Mouse (Mus musculus): Measurements from ENCODE around the gene Fam83e. TPM values are rescaled to one million over a fixed set of nuclear protein-coding genes. Genes with fewer than 3 reads are reported as not detected.

Gene Fam83e
- polyA plus RNA-seq, 1 experiment, result not detected

- H3K4me1 ChIP-seq (ENCODE audit: control insufficient read depth, insufficient read depth, low read length), result no peaks in the 10 kb centered on the region
- no peak for TF ChIP-seq CTCF (IDR thresholded peaks at IDR 0.05; ENCODE audit: borderline replicate concordance, insufficient read depth, low read length)
- TF ChIP-seq POLR2A (IDR thresholded peaks at IDR 0.05; ENCODE audit: low read depth, low read length), result no peak
- no peak overlapping the region for H3K4me3 ChIP-seq (ENCODE audit: insufficient read depth, low read length)
- H3K27ac ChIP-seq (ENCODE audit: insufficient read depth, low read length), result no peak overlapping the region
Measured at GRCm38 (mm10) chr7:45770427-45771082, 49.5 kb downstream of the Fam83e start.

GRCm38 (mm10) chr7:45771101-45771500 is 50.1 kb downstream of the Fam83e start:
- TF ChIP-seq CTCF (IDR thresholded peaks at IDR 0.05; ENCODE audit: borderline replicate concordance, insufficient read depth, low read length) (no peak), POLR2A (IDR thresholded peaks at IDR 0.05; ENCODE audit: low read depth, low read length) (no peak)
- Histone ChIP-seq H3K27ac (ENCODE audit: insufficient read depth, low read length) (no peak overlapping the region), H3K4me1 (ENCODE audit: control insufficient read depth, insufficient read depth, low read length) (no peaks in the 10 kb centered on the region), H3K4me3 (ENCODE audit: insufficient read depth, low read length) (no peak overlapping the region)

- Histone ChIP-seq H3K27ac (ENCODE audit: insufficient read depth, low read length) (no peak overlapping the region), H3K4me3 (ENCODE audit: insufficient read depth, low read length) (no peak overlapping the region), H3K4me1 (ENCODE audit: control insufficient read depth, insufficient read depth, low read length) (no peaks in the 10 kb centered on the region)
- no peak for TF ChIP-seq POLR2A (IDR thresholded peaks at IDR 0.05; ENCODE audit: low read depth, low read length)
- TF ChIP-seq CTCF (IDR thresholded peaks at IDR 0.05; ENCODE audit: borderline replicate concordance, insufficient read depth, low read length), result no peak
Measured at GRCm38 (mm10) chr7:45775237-45775636, 54.2 kb downstream of the Fam83e start.

Other genes with a start within 250 kb of the Fam83e start
- gene Tulp2, start 239.3 kb upstream of the Fam83e start, polyA plus RNA-seq (2011; ENCODE audit: insufficient read length, low read depth, missing spikeins), result not detected in 2 replicates
- not detected in 2 replicates for gene Gm45808, start 234.4 kb upstream of the Fam83e start, polyA plus RNA-seq (2011; ENCODE audit: insufficient read length, low read depth, missing spikeins)
- gene Dhdh, start 232.4 kb upstream of the Fam83e start, polyA plus RNA-seq (2011; ENCODE audit: insufficient read length, low read depth, missing spikeins), result 0.68 and 1.2 TPM in 2 replicates
- 409 and 447 TPM in 2 replicates for gene Nucb1, start 210.8 kb upstream of the Fam83e start, polyA plus RNA-seq (2011; ENCODE audit: insufficient read length, low read depth, missing spikeins)
- 31.7 and 35.9 TPM in 2 replicates for gene Ppp1r15a, start 194.9 kb upstream of the Fam83e start, polyA plus RNA-seq (2011; ENCODE audit: insufficient read length, low read depth, missing spikeins)
- 9.1 and 11.4 TPM in 2 replicates for gene Plekha4, start 194.9 kb upstream of the Fam83e start, polyA plus RNA-seq (2011; ENCODE audit: insufficient read length, low read depth, missing spikeins)
- gene Hsd17b14, start 166.3 kb upstream of the Fam83e start, polyA plus RNA-seq (2011; ENCODE audit: insufficient read length, low read depth, missing spikeins), result not detected in 2 replicates
- 25.7 and 30.6 TPM in 2 replicates for gene Bcat2, start 151.1 kb upstream of the Fam83e start, polyA plus RNA-seq (2011; ENCODE audit: insufficient read length, low read depth, missing spikeins)
- 1.4 and 5.2 TPM in 2 replicates for gene Fgf21, start 105.7 kb upstream of the Fam83e start, polyA plus RNA-seq (2011; ENCODE audit: insufficient read length, low read depth, missing spikeins)
- gene Fut1, start 103.9 kb upstream of the Fam83e start, polyA plus RNA-seq (2011; ENCODE audit: insufficient read length, low read depth, missing spikeins), result not detected in 2 replicates
- not detected in 2 replicates for gene Izumo1, start 99.4 kb upstream of the Fam83e start, polyA plus RNA-seq (2011; ENCODE audit: insufficient read length, low read depth, missing spikeins)
- 0.15 and 0.37 TPM in 2 replicates for gene Rasip1, start 93.7 kb upstream of the Fam83e start, polyA plus RNA-seq (2011; ENCODE audit: insufficient read length, low read depth, missing spikeins)
- 0.70 and 1.8 TPM in 2 replicates for gene Mamstr, start 81.2 kb upstream of the Fam83e start, polyA plus RNA-seq (2011; ENCODE audit: insufficient read length, low read depth, missing spikeins)
- gene Fut2, start 54.8 kb upstream of the Fam83e start, polyA plus RNA-seq (2011; ENCODE audit: insufficient read length, low read depth, missing spikeins), result not detected in 2 replicates
- 0.58 TPM in 1 of 2 replicates, not detected in the other for gene Ntn5, start 37.2 kb upstream of the Fam83e start, polyA plus RNA-seq (2011; ENCODE audit: insufficient read length, low read depth, missing spikeins)
- 0.21 TPM in 1 of 2 replicates, not detected in the other for gene Sec1, start 26.8 kb upstream of the Fam83e start, polyA plus RNA-seq (2011; ENCODE audit: insufficient read length, low read depth, missing spikeins)
- gene Car11, start 21.4 kb upstream of the Fam83e start, polyA plus RNA-seq (2011; ENCODE audit: insufficient read length, low read depth, missing spikeins), result 6.6 and 6.8 TPM in 2 replicates
- gene Dbp, start 16.1 kb upstream of the Fam83e start, polyA plus RNA-seq (2011; ENCODE audit: insufficient read length, low read depth, missing spikeins), result 15.9 and 17.0 TPM in 2 replicates
- gene Rpl18, start 5.8 kb upstream of the Fam83e start, polyA plus RNA-seq (2011; ENCODE audit: insufficient read length, low read depth, missing spikeins), result 1,118 and 1,143 TPM in 2 replicates
- gene Sphk2, start 3.2 kb upstream of the Fam83e start, polyA plus RNA-seq (2011; ENCODE audit: insufficient read length, low read depth, missing spikeins), result 19.0 and 19.1 TPM in 2 replicates
- gene Spaca4, start 4.6 kb downstream of the Fam83e start, polyA plus RNA-seq (2011; ENCODE audit: insufficient read length, low read depth, missing spikeins), result not detected in 2 replicates
- 5.5 and 8.7 TPM in 2 replicates for gene Lmtk3, start 62.5 kb downstream of the Fam83e start, polyA plus RNA-seq (2011; ENCODE audit: insufficient read length, low read depth, missing spikeins)
- gene Sult2b1, start 63.5 kb downstream of the Fam83e start, polyA plus RNA-seq (2011; ENCODE audit: insufficient read length, low read depth, missing spikeins), result 0.44 TPM in 1 of 2 replicates, not detected in the other
- 63.7 and 69.6 TPM in 2 replicates for gene Cyth2, start 93.4 kb downstream of the Fam83e start, polyA plus RNA-seq (2011; ENCODE audit: insufficient read length, low read depth, missing spikeins)
- gene Kcnj14, start 103.6 kb downstream of the Fam83e start, polyA plus RNA-seq (2011; ENCODE audit: insufficient read length, low read depth, missing spikeins), result not detected in 2 replicates
- 13.5 and 17.6 TPM in 2 replicates for gene Grwd1, start 109.7 kb downstream of the Fam83e start, polyA plus RNA-seq (2011; ENCODE audit: insufficient read length, low read depth, missing spikeins)
- gene Kdelr1, start 151.6 kb downstream of the Fam83e start, polyA plus RNA-seq (2011; ENCODE audit: insufficient read length, low read depth, missing spikeins), result 283 and 303 TPM in 2 replicates
- gene Grin2d, start 157.2 kb downstream of the Fam83e start, polyA plus RNA-seq (2011; ENCODE audit: insufficient read length, low read depth, missing spikeins), result 1.8 and 2.1 TPM in 2 replicates
- not detected in 2 replicates for gene Syngr4, start 175.5 kb downstream of the Fam83e start, polyA plus RNA-seq (2011; ENCODE audit: insufficient read length, low read depth, missing spikeins)
- gene Tmem143, start 175.7 kb downstream of the Fam83e start, polyA plus RNA-seq (2011; ENCODE audit: insufficient read length, low read depth, missing spikeins), result 18.0 and 21.2 TPM in 2 replicates
- 373 and 394 TPM in 2 replicates for gene Emp3, start 200.2 kb downstream of the Fam83e start, polyA plus RNA-seq (2011; ENCODE audit: insufficient read length, low read depth, missing spikeins)
- gene Ccdc114, start 202.9 kb downstream of the Fam83e start, polyA plus RNA-seq (2011; ENCODE audit: insufficient read length, low read depth, missing spikeins), result 0.73 and 1.1 TPM in 2 replicates